Mouse (Mus musculus): ENCODE measurements at regions not wholly inside any gene's neighbourhood (a gene's known extent, or its start where the extent isn't known, plus 50 kb on each side); places are given as distances from the start of the nearest gene placed in this dataset.

DNA sequence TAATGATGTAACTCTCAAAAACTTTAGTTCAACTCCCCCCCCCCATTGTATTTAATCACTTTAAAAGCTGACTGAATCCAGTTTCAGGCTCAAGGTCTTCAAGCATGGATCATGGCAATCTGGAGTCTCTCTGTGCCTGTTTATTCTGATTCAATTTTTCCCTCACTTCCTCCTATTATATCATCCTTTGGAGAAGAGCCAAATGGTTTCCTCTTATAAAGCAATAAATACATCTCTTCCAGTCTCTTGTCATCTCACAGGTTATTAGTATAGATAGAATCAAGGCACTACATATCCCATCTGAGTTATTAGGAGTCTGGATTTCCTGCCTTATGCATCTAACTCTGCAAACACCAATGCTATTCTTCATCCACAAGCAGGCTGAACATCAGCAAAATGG lies 530.2 kb upstream of the Pdcd1 start:
- DNase-seq, result no peak

DNA sequence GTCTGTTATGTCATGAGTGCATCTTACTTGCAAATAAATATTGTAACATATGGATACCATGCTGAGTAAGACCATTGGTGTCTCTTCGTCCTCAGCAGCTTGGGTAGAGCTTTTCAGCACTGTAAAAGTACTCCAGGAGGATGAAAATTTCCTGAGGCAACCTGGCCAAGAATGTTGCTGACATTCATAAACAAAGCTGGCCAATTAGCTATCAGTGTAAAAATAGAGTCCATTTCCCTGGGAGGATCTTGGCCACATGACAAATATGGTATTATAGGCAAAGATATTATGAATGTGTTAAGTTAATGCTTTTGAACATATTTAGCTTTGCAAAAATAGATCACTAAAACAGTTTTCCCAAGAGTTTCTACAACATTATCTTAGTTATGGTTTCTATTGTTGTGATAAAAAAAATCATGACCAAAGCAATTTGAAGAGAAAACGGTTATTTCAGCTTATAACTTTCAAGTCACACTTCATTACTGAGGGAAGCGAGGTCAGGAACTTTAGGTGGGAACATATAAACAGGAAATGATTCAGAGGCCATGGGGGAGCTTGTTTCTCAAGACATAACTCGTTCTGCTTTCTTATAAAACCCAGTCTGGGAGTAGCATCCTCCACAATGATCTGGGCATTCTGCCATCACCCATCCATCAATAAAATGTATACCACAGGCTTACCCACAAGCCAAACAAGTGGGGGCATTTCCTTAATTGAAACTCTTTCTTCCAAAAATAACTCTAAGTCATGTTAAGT lies 529.5 kb upstream of the Pdcd1 start:
- no peak for DNase-seq

DNA sequence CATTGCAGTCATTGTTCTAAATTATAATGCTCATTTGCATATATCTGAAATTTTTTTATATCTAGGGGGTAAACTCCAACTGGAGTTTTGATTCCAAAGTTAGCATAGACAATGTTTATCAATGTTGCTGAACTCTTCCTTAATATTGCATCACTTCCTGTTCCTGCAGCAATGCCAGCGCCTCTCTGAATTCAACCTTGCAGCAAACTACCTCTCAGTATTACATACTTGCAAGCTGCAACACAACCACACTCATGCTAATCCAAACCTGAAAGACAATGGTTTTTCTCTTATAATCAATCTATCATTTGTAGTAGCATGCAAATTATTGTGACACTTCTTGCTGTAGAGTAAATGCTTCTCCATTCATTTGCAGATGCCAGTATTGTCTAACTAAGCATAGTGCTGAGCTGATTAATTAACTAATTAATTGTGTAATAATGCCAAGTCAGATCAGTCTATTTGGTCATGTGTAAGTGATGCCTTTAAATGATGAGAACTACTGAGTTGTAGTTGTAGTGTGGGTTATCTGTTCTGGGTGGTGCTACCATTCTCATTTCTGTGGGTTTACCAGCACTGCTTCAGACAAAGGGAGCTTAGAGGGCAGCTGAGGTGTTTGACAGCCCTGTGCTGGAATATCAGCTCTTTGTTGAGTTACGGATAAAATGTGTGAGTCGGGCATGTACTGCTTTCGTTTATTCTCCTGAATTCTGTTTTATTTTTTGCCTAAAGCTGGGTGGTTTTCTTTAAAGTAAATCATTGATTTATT lies 480.6 kb upstream of the Pdcd1 start:
- no peak for DNase-seq

DNA sequence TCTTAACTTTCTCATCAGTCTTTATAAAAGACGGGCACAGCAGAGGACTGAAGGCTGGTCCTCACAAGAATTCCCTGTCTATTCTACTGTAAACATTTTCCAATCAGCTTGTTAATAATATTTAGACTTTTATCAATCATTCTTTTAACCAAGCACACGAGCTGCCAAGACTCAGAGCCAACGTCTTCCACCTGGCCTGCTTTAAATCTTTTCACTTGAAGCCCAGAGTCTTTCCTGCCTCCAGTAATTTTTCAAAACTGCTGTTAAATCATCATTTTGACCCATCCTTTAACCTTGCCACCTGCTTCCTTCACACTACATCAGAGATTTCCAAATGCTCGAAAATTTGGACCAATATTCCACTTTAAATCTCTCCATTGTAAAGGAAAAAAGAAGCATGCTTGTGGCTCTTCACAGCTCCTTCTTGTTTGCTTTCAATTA lies 451.7 kb upstream of the Pdcd1 start:
- DNase-seq, result no peak

DNA sequence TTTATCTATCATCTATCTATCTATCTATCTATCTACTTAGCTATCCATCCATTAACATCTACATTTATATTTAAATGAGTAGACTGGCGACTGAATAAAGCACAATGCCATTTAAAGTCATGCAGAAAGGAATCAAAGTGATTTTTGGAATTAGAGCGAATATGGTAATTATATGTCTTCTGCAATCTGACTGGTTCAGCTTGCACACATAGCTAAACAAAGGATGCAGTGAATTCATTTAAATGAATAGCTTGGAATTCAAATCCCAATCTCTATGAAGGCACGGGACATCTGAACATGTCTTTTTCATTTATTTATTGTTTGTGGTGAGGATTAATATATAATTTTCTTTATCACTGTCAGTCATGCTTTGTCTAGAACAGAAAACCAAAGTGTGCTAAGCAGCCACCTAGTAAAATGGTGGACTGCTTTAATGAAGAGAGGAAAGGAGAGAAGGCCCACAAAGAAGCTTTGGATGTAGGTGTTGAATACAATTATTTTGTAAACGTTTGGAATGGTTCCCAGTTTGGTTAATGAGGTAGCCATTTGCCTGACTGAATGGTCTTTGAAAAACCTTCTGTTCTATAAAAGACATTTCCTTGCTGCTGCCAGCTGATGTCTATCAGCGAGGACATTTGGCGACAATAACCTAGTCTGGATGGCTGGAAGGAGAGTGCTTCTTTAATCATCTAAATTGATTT lies 451.2 kb upstream of the Pdcd1 start:
- DNase-seq, result no peak

DNA sequence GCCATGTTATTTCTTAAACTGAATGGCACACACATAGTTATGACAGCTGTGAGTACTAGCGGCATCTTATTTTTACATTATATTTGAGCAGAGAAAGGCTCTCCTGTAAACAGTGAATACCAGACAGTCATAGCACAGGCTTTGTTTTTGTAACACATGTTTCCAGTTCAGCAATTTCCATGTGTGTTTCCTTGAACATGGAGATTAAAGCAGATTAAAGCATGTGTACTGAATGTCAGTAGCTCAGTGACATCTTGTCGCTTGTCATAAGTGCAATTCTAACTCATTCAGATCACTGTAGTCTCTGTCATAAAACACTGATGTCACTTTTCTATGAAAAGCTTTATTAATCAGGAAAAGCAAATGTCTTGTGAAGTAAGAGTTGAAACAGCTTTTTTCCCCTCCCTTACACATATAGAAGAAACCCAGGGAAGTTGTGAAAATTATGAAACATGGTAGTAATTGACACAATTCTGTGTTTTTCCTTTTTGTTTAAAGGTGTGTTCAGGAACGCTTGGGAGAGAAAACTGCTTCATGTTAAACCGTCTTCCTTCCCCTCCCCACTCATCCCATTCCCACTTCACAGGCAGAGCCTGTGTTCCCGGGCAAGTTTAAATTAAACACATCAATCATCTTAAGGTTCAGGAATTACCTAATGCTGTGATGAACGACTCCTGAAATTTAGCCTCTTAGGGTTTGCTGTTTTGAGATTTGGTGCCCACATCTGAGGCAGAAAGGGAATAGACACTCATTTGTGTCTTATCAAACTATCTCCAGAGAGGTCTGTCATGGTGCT lies 449.9 kb upstream of the Pdcd1 start:
- no peak for DNase-seq

DNA sequence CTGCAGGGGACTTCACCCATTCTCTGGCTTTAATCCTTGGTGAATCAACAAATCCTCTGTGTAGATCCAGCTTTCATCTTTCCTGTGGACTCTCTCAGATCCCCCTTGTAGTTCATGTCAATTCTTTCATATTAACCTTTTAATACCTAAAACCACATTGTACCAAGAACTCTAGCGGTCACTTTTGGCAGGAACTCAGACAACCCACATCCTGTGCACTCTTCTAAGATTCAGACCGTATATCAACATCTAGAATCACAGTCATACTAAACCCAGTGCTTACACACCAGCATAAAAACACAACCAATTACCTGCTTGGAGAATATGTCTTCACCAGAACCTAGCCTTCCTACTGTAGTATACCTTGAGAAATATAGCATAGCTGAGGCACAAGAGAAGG lies 444.6 kb upstream of the Pdcd1 start:
- DNase-seq, result no peak

DNA sequence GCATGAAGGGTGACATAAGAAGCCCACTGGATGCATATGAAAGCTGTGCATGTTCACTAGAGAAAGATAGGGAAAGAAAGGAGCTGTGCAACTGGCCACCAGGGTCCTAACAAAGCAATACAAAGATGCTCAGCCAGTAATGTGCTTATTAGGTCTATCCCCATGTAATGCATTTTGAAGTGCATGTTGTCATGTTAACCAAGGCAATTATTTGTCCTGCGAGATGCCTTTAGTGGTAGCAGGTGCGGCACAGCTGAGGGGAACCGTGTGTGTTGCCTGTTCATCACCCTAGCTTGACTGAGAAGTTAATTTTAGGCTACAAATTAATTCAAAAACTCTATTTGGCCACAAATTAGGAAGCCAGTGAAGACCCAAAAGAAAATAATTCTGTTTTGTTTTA lies 444.0 kb upstream of the Pdcd1 start:
- no peak for DNase-seq

DNA sequence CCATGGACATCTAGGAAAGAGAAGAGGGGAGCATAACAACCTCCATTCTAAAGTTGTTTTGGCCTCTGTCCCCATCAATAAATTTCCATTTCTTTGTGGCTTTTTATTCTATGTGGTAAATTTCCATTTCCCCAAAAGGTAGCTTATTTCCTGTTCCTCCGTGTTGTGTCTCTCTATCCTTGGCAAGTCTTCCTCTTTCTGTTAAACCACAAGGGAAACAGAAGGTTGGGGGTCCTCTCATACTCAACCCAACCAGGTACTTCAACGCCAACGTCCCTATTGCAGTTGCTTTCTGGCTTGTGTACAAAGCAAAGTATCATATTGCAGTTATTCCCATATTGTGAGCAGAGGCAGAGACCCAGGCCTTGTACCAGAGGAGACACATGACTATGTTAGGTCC lies 434.7 kb upstream of the Pdcd1 start:
- DNase-seq, result no peak

DNA sequence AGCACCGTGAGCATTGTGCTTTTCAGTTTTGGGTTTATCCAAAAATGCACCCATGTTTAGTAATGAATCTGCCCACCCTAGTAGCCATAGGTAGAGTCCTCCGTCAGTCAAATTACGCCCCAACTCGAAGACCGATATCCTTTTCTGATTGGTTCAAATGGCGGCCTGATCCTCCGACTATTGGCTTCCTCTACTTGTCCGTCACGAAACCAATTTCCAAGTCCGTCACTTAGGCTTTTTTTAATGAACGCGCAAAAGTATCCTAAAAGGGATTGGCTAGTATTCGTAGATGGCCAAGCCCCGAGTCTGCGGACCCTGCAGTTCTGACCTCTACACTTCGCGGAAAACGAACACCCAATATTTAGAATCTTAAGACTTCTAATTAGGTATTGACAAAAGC lies 417.5 kb upstream of the Pdcd1 start:
- DNase-seq, result peak; percentile 31 to 52

DNA sequence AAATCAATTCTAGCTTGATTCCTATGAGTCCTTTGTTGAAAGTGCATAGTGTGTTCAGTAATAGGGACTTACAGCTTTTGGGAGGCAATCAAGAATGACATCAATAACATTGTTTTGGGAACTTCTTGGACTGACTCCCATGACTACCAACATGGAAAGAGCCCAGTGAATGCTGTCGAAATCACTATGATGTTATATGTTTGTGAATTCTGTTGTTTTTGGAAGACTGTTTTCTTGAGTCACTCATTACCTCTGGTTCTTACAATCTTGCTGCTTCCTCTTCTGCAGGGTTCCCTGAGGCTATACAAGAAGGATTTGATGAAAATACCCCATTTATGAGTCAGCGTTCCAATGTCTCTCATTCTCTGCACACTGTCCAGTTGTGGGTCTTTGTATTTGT lies 371.4 kb upstream of the Pdcd1 start:
- DNase-seq, result no peak

DNA sequence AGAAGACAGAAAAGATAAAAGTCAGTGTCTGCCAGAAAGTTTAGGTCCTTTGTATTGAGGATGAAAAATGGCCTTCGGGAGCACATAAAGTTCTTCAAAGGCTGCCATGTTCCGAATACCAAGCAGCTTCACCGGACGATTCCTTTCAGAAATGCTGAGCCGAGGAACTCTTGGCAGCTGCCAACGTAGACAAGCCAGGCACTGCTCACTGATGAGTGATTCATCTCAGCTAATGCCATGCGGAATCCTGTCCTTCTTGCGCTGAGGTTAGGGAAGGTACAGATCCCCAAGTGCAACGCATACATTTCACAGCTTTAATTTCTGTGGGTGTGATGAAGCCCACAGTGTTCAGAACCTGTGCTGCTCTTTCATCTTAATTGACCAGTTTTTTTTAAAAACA lies 360.7 kb upstream of the Pdcd1 start:
- no peak for DNase-seq

DNA sequence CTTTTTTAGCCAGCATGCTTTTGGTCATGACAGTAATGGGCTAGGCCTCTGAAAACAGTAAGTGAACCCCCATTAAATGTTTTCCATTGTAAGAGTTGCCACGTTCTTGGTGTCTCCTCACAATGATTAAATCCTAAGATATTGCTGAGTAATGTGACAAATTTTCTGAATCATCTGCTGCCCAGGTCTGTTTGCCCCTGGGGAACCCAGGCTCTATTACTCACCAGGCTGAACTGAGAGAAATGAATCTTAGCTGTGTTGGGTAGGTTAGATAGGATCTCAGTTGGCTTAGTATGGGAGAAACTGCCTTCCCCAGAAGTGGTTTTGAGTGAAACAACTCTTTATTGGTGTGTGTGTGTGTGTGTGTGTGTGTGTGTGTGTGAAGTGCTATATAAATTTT lies 314.3 kb upstream of the Pdcd1 start:
- no peak for DNase-seq

DNA sequence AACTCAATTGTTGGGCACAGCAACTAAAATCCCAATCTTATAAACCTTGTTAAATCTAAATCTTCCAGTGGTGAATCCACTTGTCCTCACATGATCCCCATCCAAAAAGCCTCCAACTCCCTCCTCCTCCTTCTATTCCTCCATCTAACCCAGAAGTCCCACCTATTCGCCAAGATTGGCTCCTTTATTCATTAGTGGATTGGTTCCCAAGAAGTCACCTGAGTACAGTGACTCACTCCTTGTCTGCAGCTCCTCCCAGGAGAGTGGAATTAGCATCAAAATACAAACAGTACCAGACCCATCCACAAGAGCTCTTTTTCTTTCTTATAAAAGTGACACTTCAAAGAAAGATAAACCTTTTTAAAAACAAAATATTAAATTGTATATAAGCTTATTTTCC lies 304.6 kb upstream of the Pdcd1 start:
- no peak for DNase-seq

DNA sequence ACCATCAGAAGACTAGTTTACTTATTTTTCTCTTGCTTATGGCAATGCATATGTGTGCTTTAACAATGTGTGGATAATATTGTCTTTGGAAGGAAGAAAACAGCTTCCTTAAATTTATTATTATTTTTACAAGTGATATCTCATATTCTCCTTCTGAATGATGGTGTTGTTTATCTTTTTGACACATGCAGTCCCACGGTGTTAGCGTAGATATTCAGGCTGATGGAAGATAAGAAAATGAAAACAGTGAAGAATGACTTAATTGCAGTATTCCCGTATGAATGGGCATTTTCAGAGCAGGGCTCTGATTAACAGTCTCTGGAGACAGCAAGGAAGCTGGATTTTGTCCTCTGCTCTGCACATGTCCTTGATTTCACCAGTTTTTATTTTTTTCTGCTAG lies 303.5 kb upstream of the Pdcd1 start:
- no peak for DNase-seq

DNA sequence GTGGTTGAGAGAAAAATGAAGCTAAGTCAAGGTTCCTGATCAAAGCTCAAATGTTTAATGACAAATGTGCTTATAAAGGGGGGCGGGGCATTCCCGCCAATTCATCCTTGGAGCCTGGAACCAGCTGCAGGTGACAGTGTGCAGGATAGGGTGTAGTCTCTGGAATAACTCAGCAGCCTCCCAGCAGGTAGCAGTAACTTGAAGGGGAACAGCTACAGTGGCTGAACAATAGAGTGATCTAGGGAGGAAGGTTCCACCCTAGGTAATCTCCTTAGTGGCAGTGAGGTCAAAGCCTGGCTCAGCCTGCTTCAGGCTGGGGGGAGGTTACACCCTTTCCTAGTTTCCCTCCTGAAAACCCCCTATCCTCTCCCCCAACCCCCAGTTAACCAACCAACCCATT lies 290.2 kb upstream of the Pdcd1 start:
- no peak for DNase-seq

DNA sequence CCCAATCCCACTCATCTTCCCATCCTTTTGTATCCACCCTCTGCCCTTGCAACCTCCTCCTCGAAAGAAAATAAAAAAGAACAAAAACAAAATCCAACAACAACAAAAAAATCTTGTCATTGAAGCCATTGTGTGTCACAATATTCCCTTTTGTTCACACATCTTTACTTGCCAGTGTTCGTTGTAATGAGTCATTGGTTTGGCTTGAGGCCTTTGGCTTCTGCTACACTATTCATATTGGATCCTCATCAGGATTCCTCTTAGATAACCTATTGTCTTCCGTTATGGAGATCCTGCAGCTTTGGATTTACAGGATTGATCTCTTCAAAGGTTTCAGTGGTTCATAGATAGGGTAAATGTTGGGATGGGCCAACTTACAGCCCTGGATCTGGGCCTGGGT lies 288.9 kb upstream of the Pdcd1 start:
- no peak for DNase-seq

DNA sequence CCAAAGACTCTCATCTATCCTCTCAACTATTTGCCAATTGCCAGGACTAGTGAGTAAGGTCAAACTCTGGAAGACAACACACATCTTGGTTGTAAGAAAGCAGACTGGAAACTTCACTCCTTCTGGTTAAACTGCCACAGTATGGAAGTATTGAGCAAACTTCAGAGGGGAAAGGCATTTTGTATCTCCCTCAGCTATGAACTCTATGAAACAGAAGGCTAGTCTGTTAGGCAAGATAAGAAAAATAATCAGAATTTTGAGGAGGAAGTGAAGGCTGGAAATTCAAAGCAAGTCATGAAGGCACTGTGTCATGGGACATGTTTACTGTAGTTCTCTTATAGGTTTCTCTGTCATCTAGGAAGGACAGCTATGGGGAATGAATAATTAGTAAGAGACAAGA lies 265.7 kb upstream of the Pdcd1 start:
- no peak for DNase-seq

DNA sequence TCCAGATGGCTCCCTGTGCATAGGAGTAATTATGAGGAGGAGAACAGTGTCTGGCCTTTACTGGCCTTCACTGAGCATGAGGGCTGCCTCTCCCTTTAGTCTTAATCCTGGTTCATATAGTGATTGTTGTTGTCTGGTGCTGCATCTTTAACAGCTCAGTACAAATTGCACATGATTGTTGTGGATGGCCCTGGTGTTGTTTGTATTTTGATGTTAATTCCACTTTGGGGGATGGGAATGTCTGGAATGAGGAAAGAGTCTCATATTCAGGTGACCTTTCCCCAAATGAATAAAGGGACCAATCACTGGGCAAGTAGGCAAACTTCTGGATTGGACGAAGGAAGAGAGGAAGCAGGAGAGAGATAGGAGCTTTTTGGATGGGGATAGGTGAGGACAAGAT lies 246.0 kb upstream of the Pdcd1 start:
- no peak for DNase-seq

DNA sequence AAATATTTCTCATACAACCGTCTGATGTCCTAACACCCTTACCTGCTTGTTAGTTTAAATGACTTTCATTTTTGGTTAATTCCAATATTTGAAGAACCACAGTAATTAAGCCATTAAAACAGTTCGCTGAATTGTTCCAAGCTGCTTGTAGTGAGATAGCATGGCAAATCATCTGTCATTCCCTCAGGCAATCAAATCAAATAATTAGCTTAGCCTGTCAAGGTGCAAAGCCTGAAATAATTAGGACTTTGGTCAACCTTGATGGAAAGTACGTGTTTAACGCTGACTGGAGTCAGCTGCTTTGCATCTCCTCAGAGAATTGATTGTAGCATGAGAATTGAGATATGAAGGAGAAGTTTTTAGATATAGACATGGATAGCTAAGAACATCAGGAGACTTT lies 220.2 kb upstream of the Pdcd1 start:
- no peak for DNase-seq

DNA sequence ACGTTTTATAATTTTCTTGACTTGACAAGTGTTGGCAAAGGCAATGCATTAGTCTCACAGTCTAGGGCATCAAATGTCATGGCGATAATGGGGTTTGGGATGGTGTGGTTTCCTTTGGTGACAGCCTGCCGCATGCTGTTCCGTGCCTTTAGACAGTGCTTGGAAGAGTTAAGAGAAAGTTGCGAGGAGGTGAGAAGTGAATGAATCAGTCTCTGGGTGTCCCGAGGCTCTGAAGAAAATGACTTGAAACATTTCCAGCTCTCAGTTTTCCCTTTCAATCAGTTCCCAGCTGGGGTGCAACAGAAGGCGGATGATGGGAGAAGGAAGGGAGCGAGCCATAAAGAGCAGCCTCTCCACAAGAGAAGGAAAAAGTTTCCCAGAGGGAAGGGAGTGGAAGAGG lies 211.0 kb upstream of the Pdcd1 start:
- DNase-seq, result no peak

DNA sequence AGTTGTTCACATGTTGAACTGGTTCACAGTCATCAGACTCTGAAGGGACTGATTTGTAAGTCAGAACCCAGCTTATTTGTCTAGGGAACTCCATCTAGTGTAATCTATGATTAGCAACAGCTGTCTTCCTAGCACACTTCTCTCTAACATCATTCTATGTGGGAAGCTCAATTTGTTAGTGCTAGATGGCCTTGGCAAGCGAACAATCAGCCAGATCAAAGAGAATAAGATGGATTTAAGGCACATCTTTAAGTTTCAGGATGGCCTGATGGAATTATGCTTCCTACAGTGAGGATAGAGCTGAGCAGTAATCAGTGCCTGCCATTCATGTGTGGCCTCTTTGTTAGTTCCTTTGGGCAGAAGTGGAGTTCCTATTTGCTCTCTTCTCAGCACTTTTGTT lies 183.1 kb upstream of the Pdcd1 start:
- DNase-seq, result no peak

DNA sequence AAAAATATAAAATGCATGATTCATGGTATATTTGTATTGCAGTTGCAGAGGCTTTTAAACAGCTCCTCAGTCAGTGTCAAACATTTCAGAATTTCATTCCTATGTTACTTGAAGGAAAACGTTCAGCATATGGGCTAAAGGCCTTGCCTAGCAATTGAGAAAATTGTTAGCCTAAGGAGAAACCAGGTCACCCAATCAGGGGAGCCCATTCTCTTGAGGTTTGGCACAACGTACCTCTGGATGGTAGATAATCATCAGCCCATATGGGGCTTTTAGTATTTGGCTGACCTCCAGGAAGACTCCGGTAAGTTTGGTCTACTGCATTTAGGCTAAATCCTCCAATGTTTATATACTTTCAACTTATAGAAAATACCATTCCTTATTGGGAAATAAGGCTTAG lies 168.7 kb upstream of the Pdcd1 start:
- DNase-seq, result no peak
